Mouse (Mus musculus): ENCODE results near the gene Siah2. TPM values are rescaled to one million over a fixed set of nuclear protein-coding genes. Genes with fewer than 3 reads are reported as not detected.
A peak's percentile ranks its signal among the peaks of the same experiment; 100 is the strongest.

The Siah2 gene
- polyA plus RNA-seq, 1 experiment, result 30.0 TPM

GRCm38 (mm10) chr3:58680943-58681637 is 11.1 kb downstream of the Siah2 start:
- H3K27me3 ChIP-seq (ENCODE audit: control insufficient read depth, insufficient read depth, low read length), result no peaks in the 10 kb centered on the region
- peaks cover 13% of the 10 kb centered on the region for H3K4me1 ChIP-seq (ENCODE audit: control insufficient read depth, insufficient read depth, insufficient read length, low read length)
- TF ChIP-seq POLR2A (IDR thresholded peaks at IDR 0.05; ENCODE audit: low read depth, low read length) (no peak), CTCF (IDR thresholded peaks at IDR 0.05; ENCODE audit: extremely low read depth, insufficient read length, insufficient replicate concordance, low read depth, low read length) (no peak)
- peaks cover 2% of the 10 kb centered on the region; the same call in 1 of the 2 replicates for H3K36me3 ChIP-seq (ENCODE audit: control insufficient read depth, insufficient read depth, low read length)
- no peak overlapping the region for H3K4me3 ChIP-seq (ENCODE audit: low read depth, low read length)
- 30% methylated on average over 7 of the region's 7 CpGs for WGBS
- H3K27ac ChIP-seq (ENCODE audit: insufficient read depth, low read depth, low read length), result peak overlapping the region; percentile 46; the same call in 1 of the 2 replicates

DNA sequence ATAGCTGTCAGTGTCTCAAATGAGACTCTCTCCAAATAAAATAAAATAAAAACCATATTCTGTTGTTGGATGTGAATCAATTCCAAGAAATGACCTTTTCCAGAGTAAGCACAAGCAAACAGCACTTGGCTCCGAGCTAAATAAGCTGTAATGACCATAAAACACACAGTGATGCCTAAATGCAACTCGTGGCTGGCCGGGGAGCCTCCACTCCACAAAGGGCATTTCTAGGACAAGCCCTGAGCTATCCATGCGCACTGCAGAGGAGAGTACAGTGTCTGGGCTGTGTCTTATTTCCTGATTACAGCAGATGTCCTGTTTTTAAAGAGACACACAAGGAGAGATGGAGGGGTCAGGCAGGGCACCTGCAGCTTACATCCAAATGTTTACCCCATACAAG is 12.2 kb downstream of the Siah2 start:
- Histone ChIP-seq H3K27ac (ENCODE audit: insufficient read depth, low read depth, low read length) (0 out of 2 replicates have a peak overlapping the region, but pooled peaks have one; percentile 28), H3K27me3 (ENCODE audit: control insufficient read depth, insufficient read depth, low read length) (no peaks in the 10 kb centered on the region), H3K36me3 (ENCODE audit: control insufficient read depth, insufficient read depth, low read length) (peaks cover 5% of the 10 kb centered on the region), H3K4me1 (ENCODE audit: control insufficient read depth, insufficient read depth, insufficient read length, low read length) (peaks cover 13% of the 10 kb centered on the region), H3K4me3 (ENCODE audit: low read depth, low read length) (no peak overlapping the region)
- WGBS, result 11% methylated on average over 4 of the region's 4 CpGs
- TF ChIP-seq CTCF (IDR thresholded peaks at IDR 0.05; ENCODE audit: extremely low read depth, insufficient read length, insufficient replicate concordance, low read depth, low read length), result no peak

GRCm38 (mm10) chr3:58678905-58679304 is 13.3 kb downstream of the Siah2 start:
- TF ChIP-seq CTCF (IDR thresholded peaks at IDR 0.05; ENCODE audit: extremely low read depth, insufficient read length, insufficient replicate concordance, low read depth, low read length), result no peak
- no peak for TF ChIP-seq POLR2A (IDR thresholded peaks at IDR 0.05; ENCODE audit: low read depth, low read length)
- peaks cover 13% of the 10 kb centered on the region for H3K4me1 ChIP-seq (ENCODE audit: control insufficient read depth, insufficient read depth, insufficient read length, low read length)
- peaks cover 10% of the 10 kb centered on the region for H3K36me3 ChIP-seq (ENCODE audit: control insufficient read depth, insufficient read depth, low read length)
- no peak overlapping the region for H3K4me3 ChIP-seq (ENCODE audit: low read depth, low read length)
- H3K27me3 ChIP-seq (ENCODE audit: control insufficient read depth, insufficient read depth, low read length), result no peaks in the 10 kb centered on the region
- 61% methylated on average over 2 of the region's 2 CpGs for WGBS
- no peak overlapping the region for H3K27ac ChIP-seq (ENCODE audit: insufficient read depth, low read depth, low read length)

DNA sequence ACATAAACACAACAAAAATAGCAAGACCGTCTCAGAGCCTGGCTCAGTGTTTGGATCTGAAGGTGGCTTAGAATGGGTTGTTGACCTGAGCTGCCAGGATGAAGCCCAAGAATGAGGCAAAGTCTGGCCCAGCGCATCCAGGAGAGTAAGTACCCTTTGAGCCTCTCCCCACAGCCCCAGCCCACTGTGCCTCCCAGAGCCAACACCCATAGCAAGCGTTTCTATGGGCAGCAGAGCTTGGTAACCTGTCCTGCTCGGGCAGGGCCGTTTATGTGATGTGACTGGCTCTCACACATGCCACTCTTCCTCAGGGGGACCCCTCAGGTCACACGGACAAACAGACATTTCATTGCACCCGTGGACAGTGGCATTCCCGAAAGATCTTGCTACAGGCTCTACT is 13.8 kb downstream of the Siah2 start:
- no peaks in the 10 kb centered on the region for H3K27me3 ChIP-seq (ENCODE audit: control insufficient read depth, insufficient read depth, low read length)
- H3K36me3 ChIP-seq (ENCODE audit: control insufficient read depth, insufficient read depth, low read length), result peaks cover 10% of the 10 kb centered on the region
- peaks cover 13% of the 10 kb centered on the region for H3K4me1 ChIP-seq (ENCODE audit: control insufficient read depth, insufficient read depth, insufficient read length, low read length)
- 67% methylated on average over 8 of the region's 8 CpGs for WGBS
- H3K27ac ChIP-seq (ENCODE audit: insufficient read depth, low read depth, low read length), result no peak overlapping the region
- H3K4me3 ChIP-seq (ENCODE audit: low read depth, low read length), result no peak overlapping the region
- no peak for TF ChIP-seq CTCF (IDR thresholded peaks at IDR 0.05; ENCODE audit: extremely low read depth, insufficient read length, insufficient replicate concordance, low read depth, low read length)
- TF ChIP-seq POLR2A (IDR thresholded peaks at IDR 0.05; ENCODE audit: low read depth, low read length), result no peak

DNA sequence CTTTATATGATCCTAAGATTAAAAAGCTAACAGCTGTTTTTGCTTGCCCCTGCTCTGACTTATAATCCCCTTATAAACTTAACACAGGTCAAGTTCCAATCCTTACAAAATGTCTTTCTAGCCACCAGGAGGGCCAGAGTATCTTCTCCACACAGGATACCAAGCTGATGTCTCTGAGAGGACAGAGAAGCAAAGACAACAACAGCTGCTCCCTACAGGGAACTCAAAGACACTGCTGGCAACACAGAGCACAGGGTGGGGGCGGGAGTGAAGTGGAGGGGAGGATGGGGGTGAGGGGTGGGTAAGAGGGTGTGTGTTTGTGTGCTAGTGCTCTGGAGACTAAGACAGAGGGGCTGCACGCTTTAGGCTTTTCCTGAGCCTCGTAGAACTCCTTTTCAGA is 14.6 kb downstream of the Siah2 start:
- Histone ChIP-seq H3K36me3 (ENCODE audit: control insufficient read depth, insufficient read depth, low read length) (peaks cover 10% of the 10 kb centered on the region), H3K27ac (ENCODE audit: insufficient read depth, low read depth, low read length) (no peak overlapping the region), H3K4me3 (ENCODE audit: low read depth, low read length) (no peak overlapping the region), H3K27me3 (ENCODE audit: control insufficient read depth, insufficient read depth, low read length) (no peaks in the 10 kb centered on the region), H3K4me1 (ENCODE audit: control insufficient read depth, insufficient read depth, insufficient read length, low read length) (peaks cover 13% of the 10 kb centered on the region)
- WGBS, result 86% methylated on average over 3 of the region's 3 CpGs
- TF ChIP-seq POLR2A (IDR thresholded peaks at IDR 0.05; ENCODE audit: low read depth, low read length), result no peak
- no peak for TF ChIP-seq CTCF (IDR thresholded peaks at IDR 0.05; ENCODE audit: extremely low read depth, insufficient read length, insufficient replicate concordance, low read depth, low read length)

DNA sequence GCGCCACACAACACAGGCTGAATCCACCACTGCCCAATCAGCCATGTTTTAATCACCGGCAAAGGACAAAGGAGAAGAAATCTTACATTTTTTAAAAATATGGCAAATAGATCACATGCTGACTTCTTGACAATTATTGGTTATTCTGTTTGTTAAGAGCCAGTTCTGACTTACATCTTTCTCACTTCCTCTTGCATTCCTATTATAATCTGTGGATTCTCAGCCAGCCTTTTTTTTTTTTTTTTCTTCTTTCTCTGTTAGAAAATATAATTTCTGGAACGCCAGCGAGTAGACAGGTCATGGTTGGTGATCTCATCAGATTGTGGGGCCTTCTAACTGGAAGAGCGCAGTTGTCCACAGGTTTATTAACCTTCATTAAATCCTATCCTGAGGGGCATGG is 18.9 kb downstream of the Siah2 start:
- no peak for TF ChIP-seq CTCF (IDR thresholded peaks at IDR 0.05; ENCODE audit: extremely low read depth, insufficient read length, insufficient replicate concordance, low read depth, low read length)
- TF ChIP-seq POLR2A (IDR thresholded peaks at IDR 0.05; ENCODE audit: low read depth, low read length), result no peak
- 89% methylated on average over 5 of the region's 5 CpGs for WGBS
- peaks cover 10% of the 10 kb centered on the region for H3K36me3 ChIP-seq (ENCODE audit: control insufficient read depth, insufficient read depth, low read length)

GRCm38 (mm10) chr3:58672481-58673183 is 19.6 kb downstream of the Siah2 start:
- 67% methylated on average over 4 of the region's 4 CpGs for WGBS
- no peak overlapping the region for H3K4me3 ChIP-seq (ENCODE audit: low read depth, low read length)
- no peak overlapping the region for H3K27ac ChIP-seq (ENCODE audit: insufficient read depth, low read depth, low read length)
- H3K4me1 ChIP-seq (ENCODE audit: control insufficient read depth, insufficient read depth, insufficient read length, low read length), result peaks cover 8% of the 10 kb centered on the region; the same call in 1 of the 2 replicates
- TF ChIP-seq POLR2A (IDR thresholded peaks at IDR 0.05; ENCODE audit: low read depth, low read length) (no peak), CTCF (IDR thresholded peaks at IDR 0.05; ENCODE audit: extremely low read depth, insufficient read length, insufficient replicate concordance, low read depth, low read length) (no peak)
- no peaks in the 10 kb centered on the region for H3K27me3 ChIP-seq (ENCODE audit: control insufficient read depth, insufficient read depth, low read length)
- H3K36me3 ChIP-seq (ENCODE audit: control insufficient read depth, insufficient read depth, low read length), result peaks cover 10% of the 10 kb centered on the region

More for the DNA sequence above, 18.9 kb downstream of the Siah2 start:
- H3K4me1 ChIP-seq (ENCODE audit: control insufficient read depth, insufficient read depth, insufficient read length, low read length), result peaks cover 8% of the 10 kb centered on the region; the same call in 1 of the 2 replicates
- H3K27ac ChIP-seq (ENCODE audit: insufficient read depth, low read depth, low read length), result no peak overlapping the region
- no peaks in the 10 kb centered on the region for H3K27me3 ChIP-seq (ENCODE audit: control insufficient read depth, insufficient read depth, low read length)
- no peak overlapping the region for H3K4me3 ChIP-seq (ENCODE audit: low read depth, low read length)

Data from small intestine, adult 2 months (tissue).